Mouse (Mus musculus): ENCODE results near the gene Arhgap15.

The Arhgap15 gene

GRCm38 (mm10) chr2:44111276-44111675, 362.7 kb downstream of the Arhgap15 start:
- no peak for DNase-seq (ENCODE audit: low read depth)

- no peak for DNase-seq (ENCODE audit: low read depth)
Measured at GRCm38 (mm10) chr2:44112990-44113798, 364.6 kb downstream of the Arhgap15 start.

GRCm38 (mm10) chr2:44114296-44114695, 365.7 kb downstream of the Arhgap15 start:
- DNase-seq (ENCODE audit: low read depth): no peak

- DNase-seq (ENCODE audit: low read depth): no peak
Measured at GRCm38 (mm10) chr2:44121162-44121561, 372.5 kb downstream of the Arhgap15 start.

GRCm38 (mm10) chr2:44123246-44123645, 374.6 kb downstream of the Arhgap15 start:
- DNase-seq (ENCODE audit: low read depth): no peak

- DNase-seq (ENCODE audit: low read depth): no peak
Measured at GRCm38 (mm10) chr2:44124093-44124492, 375.5 kb downstream of the Arhgap15 start.

GRCm38 (mm10) chr2:44124683-44125082, 376.1 kb downstream of the Arhgap15 start:
- no peak for DNase-seq (ENCODE audit: low read depth)

GRCm38 (mm10) chr2:44126044-44126695, 377.5 kb downstream of the Arhgap15 start:
- DNase-seq (ENCODE audit: low read depth): no peak

GRCm38 (mm10) chr2:44129533-44129932, 380.9 kb downstream of the Arhgap15 start:
- DNase-seq (ENCODE audit: low read depth): no peak

- DNase-seq (ENCODE audit: low read depth): no peak
Measured at GRCm38 (mm10) chr2:44131271-44131670, 382.6 kb downstream of the Arhgap15 start.

GRCm38 (mm10) chr2:44134796-44135195, 386.2 kb downstream of the Arhgap15 start:
- DNase-seq (ENCODE audit: low read depth): no peak

GRCm38 (mm10) chr2:44140455-44140854, 391.8 kb downstream of the Arhgap15 start:
- DNase-seq (ENCODE audit: low read depth): no peak

- no peak for DNase-seq (ENCODE audit: low read depth)
Measured at GRCm38 (mm10) chr2:44142152-44142551, 393.5 kb downstream of the Arhgap15 start.

GRCm38 (mm10) chr2:44142611-44143010, 394.0 kb downstream of the Arhgap15 start:
- no peak for DNase-seq (ENCODE audit: low read depth)

GRCm38 (mm10) chr2:44146124-44146981, 397.7 kb downstream of the Arhgap15 start:
- no peak for DNase-seq (ENCODE audit: low read depth)

- no peak for DNase-seq (ENCODE audit: low read depth)
Measured at GRCm38 (mm10) chr2:44147486-44147885, 398.9 kb downstream of the Arhgap15 start.

- no peak for DNase-seq (ENCODE audit: low read depth)
Measured at GRCm38 (mm10) chr2:44147971-44148370, 399.3 kb downstream of the Arhgap15 start.

- no peak for DNase-seq (ENCODE audit: low read depth)
Measured at GRCm38 (mm10) chr2:44148550-44149100, 400.0 kb downstream of the Arhgap15 start.

- DNase-seq (ENCODE audit: low read depth): no peak
Measured at GRCm38 (mm10) chr2:44152301-44152700, 403.7 kb downstream of the Arhgap15 start.

GRCm38 (mm10) chr2:44160358-44160757, 411.7 kb downstream of the Arhgap15 start:
- DNase-seq (ENCODE audit: low read depth): no peak

GRCm38 (mm10) chr2:44165789-44166188, 417.2 kb downstream of the Arhgap15 start:
- no peak for DNase-seq (ENCODE audit: low read depth)

GRCm38 (mm10) chr2:44166716-44167115, 418.1 kb downstream of the Arhgap15 start:
- no peak for DNase-seq (ENCODE audit: low read depth)
